16 mouse cellular contexts compared by ENCODE assay signal in the genomic region with DNA sequence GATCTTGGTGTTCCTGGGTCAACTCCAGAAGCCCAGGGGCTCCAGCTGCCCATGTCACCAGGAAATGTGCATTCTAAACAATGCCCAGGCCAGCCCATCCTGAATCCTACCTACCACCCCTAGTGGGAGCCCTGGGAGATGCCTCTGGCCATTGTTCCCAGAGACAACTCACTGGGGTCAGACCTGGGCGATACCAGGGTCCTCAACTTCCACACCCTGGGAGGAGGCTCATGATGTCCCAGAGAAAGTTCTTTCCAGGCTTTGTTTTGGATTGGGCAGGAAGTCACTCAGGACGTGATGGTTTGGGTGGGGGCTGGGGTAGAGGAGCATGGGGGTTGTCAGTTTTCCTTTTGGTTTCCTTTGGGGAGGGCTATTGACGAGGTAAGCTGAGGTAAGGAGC.
DNase-seq lines count a peak whose midpoint lies in the region; ATAC-seq and TF ChIP-seq lines count a peak whose summit lies in the region.
"Had no signal": no experiment of that assay in that cellular context is flagged by ENCODE, and none has a peak within 500 bp of the region (broad histone marks: within the 10 kb centered on the region; RNA-seq: fewer than 3 reads in every experiment).

No protein-coding gene starts in this region.

- 59% methylated on average over 3 of the region's 3 CpGs for WGBS in hindbrain, embryonic 10.5 days
- 64% methylated on average over 3 of the region's 3 CpGs for WGBS in hindbrain, embryonic 16.5 days
- WGBS in lung, postnatal 0 days = 51% methylated on average over 3 of the region's 3 CpGs

- H3K27me3 ChIP-seq in hindbrain, embryonic 10.5 days (ENCODE audit: insufficient read depth, poor library complexity, severe bottlenecking) = peaks cover 87% of the 10 kb centered on the region
- H3K27me3 ChIP-seq in hindbrain, embryonic 16.5 days (replicated peaks; ENCODE audit: control insufficient read depth, insufficient read depth, low read length) = peaks cover 5% of the 10 kb centered on the region; the same call in 1 of the 2 replicates
- H3K27me3 ChIP-seq in lung, postnatal 0 days (replicated peaks; ENCODE audit: insufficient read depth, low read length) = no peaks in the 10 kb centered on the region

- H3K9me3 ChIP-seq in hindbrain, embryonic 10.5 days = no peaks in the 10 kb centered on the region
- H3K9me3 ChIP-seq in hindbrain, embryonic 16.5 days (ENCODE audit: control insufficient read depth, low read length) = no peaks in the 10 kb centered on the region
- no peaks in the 10 kb centered on the region for H3K9me3 ChIP-seq in lung, postnatal 0 days (ENCODE audit: low read length)
- H3K9me3 ChIP-seq: hindbrain, embryonic 15.5 days; limb, embryonic 13.5 days; liver, embryonic 15.5 days; megakaryocyte, embryonic 14.5 days had no signal

- no peak for ATAC-seq in hindbrain, embryonic 16.5 days
- ATAC-seq in lung, postnatal 0 days = peak; percentile 91
- ATAC-seq: intestine, postnatal 0 days had no signal

- no peak overlapping the region for H3K9ac ChIP-seq in hindbrain, embryonic 16.5 days (ENCODE audit: low read depth, low read length)
- H3K9ac ChIP-seq in lung, postnatal 0 days (replicated peaks; ENCODE audit: low read depth) = no peak overlapping the region
- H3K9ac ChIP-seq: hindbrain, embryonic 15.5 days; limb, embryonic 13.5 days; liver, embryonic 15.5 days had no signal

- H3K36me3 ChIP-seq in hindbrain, embryonic 10.5 days = no peaks in the 10 kb centered on the region
- H3K36me3 ChIP-seq in hindbrain, embryonic 16.5 days (ENCODE audit: control insufficient read depth, insufficient read depth, low read length) = no peaks in the 10 kb centered on the region
- H3K36me3 ChIP-seq in lung, postnatal 0 days (ENCODE audit: insufficient read depth, low read length) = no peaks in the 10 kb centered on the region
- H3K36me3 ChIP-seq: hindbrain, embryonic 15.5 days; limb, embryonic 13.5 days; liver, embryonic 15.5 days had no signal

- intact Hi-C loops in heart, postnatal 25 days (cut with DNase I) = loop anchor here (5.0 kb wide), 1 partner anchor 59 kb away; no protein-coding TSS in a partner anchor

- peak; percentile 91 for TF ChIP-seq EP300 in lung, postnatal 0 days (IDR thresholded peaks at IDR 0.05)

- peak; percentile 51 for TF ChIP-seq CTCF in lung, postnatal 0 days (IDR thresholded peaks at IDR 0.05)

- peak; percentile 25 for DNase-seq in adrenal gland, adult 2 months
- no peak for DNase-seq in adrenal gland, adult 18-20 months (ENCODE audit: low spot score in 2 of 2)
- no peak for DNase-seq in hindbrain, embryonic 10.5 days (ENCODE audit: low spot score)
- peak; percentile 28 for DNase-seq in heart, postnatal 25 days (ENCODE audit: low spot score)
- DNase-seq in lung, postnatal 0 days (ENCODE audit: low spot score) = peak; percentile 50
- DNase-seq in right cerebral cortex, adult 2 months (ENCODE audit: low spot score in 2 of 2) = no peak
- DNase-seq in cerebellum, postnatal 10 days = no peak
- DNase-seq: adrenal gland, postnatal 10 days; cerebellum, adult 8-10 months; gastrocnemius, postnatal 36 days had no signal

- H3K4me2 ChIP-seq in hindbrain, embryonic 16.5 days (ENCODE audit: low read length) = no peak overlapping the region
- H3K4me2 ChIP-seq in lung, postnatal 0 days (replicated peaks; ENCODE audit: low read depth, low read length) = no peak overlapping the region
- H3K4me2 ChIP-seq: hindbrain, embryonic 15.5 days; limb, embryonic 13.5 days; liver, embryonic 15.5 days had no signal

- H3K4me3 ChIP-seq in hindbrain, embryonic 10.5 days = no peak overlapping the region
- no peak overlapping the region for H3K4me3 ChIP-seq in hindbrain, embryonic 16.5 days (ENCODE audit: low read length)
- H3K4me3 ChIP-seq in lung, postnatal 0 days (ENCODE audit: low read depth, low read length) = no peak overlapping the region
- H3K4me3 ChIP-seq: hindbrain, embryonic 15.5 days; limb, embryonic 13.5 days; liver, embryonic 15.5 days; megakaryocyte, embryonic 14.5 days had no signal

- H3K4me1 ChIP-seq in hindbrain, embryonic 10.5 days (replicated peaks) = peaks cover 23% of the 10 kb centered on the region
- H3K4me1 ChIP-seq in hindbrain, embryonic 16.5 days (ENCODE audit: control insufficient read depth, insufficient read depth, low read depth, low read length) = no peaks in the 10 kb centered on the region
- no peaks in the 10 kb centered on the region; the same call in 1 of the 2 replicates for H3K4me1 ChIP-seq in lung, postnatal 0 days (ENCODE audit: insufficient read depth, low read depth, low read length)
- H3K4me1 ChIP-seq: hindbrain, embryonic 15.5 days; liver, embryonic 15.5 days; megakaryocyte, embryonic 14.5 days had no signal

- peak overlapping the region; percentile 62; the same call in 1 of the 2 replicates for H3K27ac ChIP-seq in hindbrain, embryonic 10.5 days
- no peak overlapping the region for H3K27ac ChIP-seq in hindbrain, embryonic 16.5 days (ENCODE audit: low read depth, low read length)
- 0 out of 2 replicates have a peak overlapping the region, but pooled peaks have one; percentile 69 for H3K27ac ChIP-seq in lung, postnatal 0 days (ENCODE audit: low read length)
- H3K27ac ChIP-seq: hindbrain, embryonic 15.5 days; limb, embryonic 13.5 days; liver, embryonic 15.5 days had no signal

Comparison
In these comparisons a context has a peak if more than half of its experiments do, and no peak if none do; other contexts are left out.
1. DNase-seq: peak in adrenal gland, adult 2 months (single experiment), heart, postnatal 25 days (single experiment) and lung, postnatal 0 days (single experiment); none in adrenal gland, adult 18-20 months (0 of 2), hindbrain, embryonic 10.5 days (single experiment), right cerebral cortex, adult 2 months (0 of 2) and cerebellum, postnatal 10 days (0 of 2).